Mouse (Mus musculus) kidney, adult 2 months (tissue): Measurements from ENCODE around the gene Pdgfa. TPM values are rescaled to one million over a fixed set of nuclear protein-coding genes. Genes with fewer than 3 reads are reported as not detected.

Source experiments
- DNase-seq: peaks from one replicate; pipeline ENCODE4 v3.0.0; 2021
- H3K27ac ChIP-seq: fragments of 200-500 bp; 2 replicates; pipeline ENCODE4 v1.5.1; 2012; ENCODE audit warnings: low read depth, low read length, control low read depth, inconsistent platforms; ENCODE audit not compliant: insufficient read depth
- H3K27me3 ChIP-seq: fragments of 200-500 bp; replicated peaks from 2 replicates; pipeline ENCODE4 v1.6.1; 2012; ENCODE audit warnings: mild to moderate bottlenecking, moderate library complexity, low read length, inconsistent platforms; ENCODE audit not compliant: control insufficient read depth, insufficient read depth
- H3K36me3 ChIP-seq: fragments of 200-500 bp; 2 replicates; pipeline ENCODE4 v1.6.1; 2012; ENCODE audit warnings: mild to moderate bottlenecking, moderate library complexity, low read length, inconsistent platforms; ENCODE audit not compliant: control insufficient read depth, insufficient read depth
- H3K4me1 ChIP-seq: fragments of 200-500 bp; 2 replicates; pipeline ENCODE4 v1.6.1; 2011; ENCODE audit warnings: low read length; ENCODE audit not compliant: control insufficient read depth, insufficient read depth
- H3K4me3 ChIP-seq: fragments of 200-500 bp; 2 replicates; pipeline ENCODE4 v1.5.1; 2011; ENCODE audit warnings: mild to moderate bottlenecking, low read depth, low read length, control low read depth; ENCODE audit not compliant: insufficient read depth
- CTCF ChIP-seq: fragments of 200-500 bp; conservative IDR thresholded peaks from 2 replicates; pipeline ENCODE4 v1.5.1; 2011; ENCODE audit warnings: low read depth, mild to moderate bottlenecking, control low read depth, low read length, moderate library complexity, mixed read lengths; ENCODE audit not compliant: insufficient read depth, insufficient read length
- POLR2A ChIP-seq: fragments of 200-500 bp; IDR thresholded peaks from one replicate; pipeline ENCODE4 v1.6.1; 2011; ENCODE audit warnings: low read depth, low read length, control low read depth
- WGBS: fragments of 180-500 bp; shearing (Covaris S2); methylation state at CpG from one replicate; pipeline ENCODE4 v1.1.7; 2018; 5-methylcytosine and 5-hydroxymethylcytosine counted together
- polyA plus RNA-seq: library from polyadenylated mRNA; depleted of rRNA; stranded (reverse); fragments of >200 nt; gene quantifications from 2 replicates; pipeline ENCODE4 v1.2.3, GENCODE M21; 2012

Gene Pdgfa
- polyA plus RNA-seq, 1 experiment, result 12.0 TPM

DNA sequence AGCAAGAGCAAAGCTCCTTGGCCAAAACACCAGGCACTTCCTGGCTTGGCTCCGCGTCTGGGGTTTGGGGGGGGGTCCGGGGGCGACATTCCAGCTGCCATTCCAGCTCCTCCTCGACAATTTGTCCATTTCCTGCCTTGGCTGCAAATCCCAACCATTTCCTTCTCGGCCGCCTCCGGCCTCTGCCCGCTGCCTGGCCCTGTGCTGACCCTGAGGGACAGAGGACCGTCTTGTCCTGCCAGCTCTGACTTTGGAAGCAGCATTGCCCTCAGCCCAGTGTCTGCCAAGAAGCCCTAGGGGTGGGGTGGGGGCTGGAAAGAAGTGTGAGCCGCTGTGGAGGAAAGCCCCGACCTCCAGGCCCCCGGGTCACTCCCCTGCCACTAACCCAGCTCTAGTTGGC, 44.2 kb downstream of the Pdgfa start:
- Histone ChIP-seq H3K27ac (no peak overlapping the region), H3K4me1 (no peaks in the 10 kb centered on the region)
- DNase-seq, result peak; percentile 78

DNA sequence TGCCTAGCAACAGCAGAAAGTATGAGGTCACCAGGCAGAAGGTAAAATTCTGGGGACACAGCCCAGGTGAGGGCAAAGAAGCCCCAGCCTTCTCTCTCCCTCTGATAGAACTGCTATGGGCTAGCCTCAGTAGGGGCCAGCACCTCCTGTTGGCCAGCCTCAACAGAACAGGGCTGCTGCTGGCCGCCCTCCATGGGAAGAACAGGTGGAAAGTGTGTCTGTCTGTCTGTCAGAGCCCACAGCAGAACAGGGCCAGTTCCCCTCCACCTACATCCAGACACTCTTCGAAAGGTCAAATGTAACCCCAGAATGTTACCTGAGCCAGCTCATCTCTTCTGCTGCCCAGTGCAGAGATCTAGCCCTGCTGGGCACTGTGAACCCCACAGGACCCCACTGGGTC, 45.9 kb downstream of the Pdgfa start:
- no peak for DNase-seq
- TF ChIP-seq CTCF, result no peak
- no peak for TF ChIP-seq POLR2A
- 100% methylated on average over 2 of the region's 2 CpGs for WGBS
- no peaks in the 10 kb centered on the region for H3K36me3 ChIP-seq
- no peak overlapping the region for H3K27ac ChIP-seq
- H3K4me1 ChIP-seq, result 0 out of 2 replicates have a peak, but pooled peaks cover 4% of the 10 kb centered on the region
- no peak overlapping the region for H3K4me3 ChIP-seq
- H3K27me3 ChIP-seq, result no peaks in the 10 kb centered on the region

More for the DNA sequence above, 44.2 kb downstream of the Pdgfa start:
- Histone ChIP-seq H3K36me3 (no peaks in the 10 kb centered on the region), H3K27me3 (no peaks in the 10 kb centered on the region), H3K4me3 (no peak overlapping the region)
- 45% methylated on average over 13 of the region's 13 CpGs for WGBS
- no peak for TF ChIP-seq CTCF
- no peak for TF ChIP-seq POLR2A

DNA sequence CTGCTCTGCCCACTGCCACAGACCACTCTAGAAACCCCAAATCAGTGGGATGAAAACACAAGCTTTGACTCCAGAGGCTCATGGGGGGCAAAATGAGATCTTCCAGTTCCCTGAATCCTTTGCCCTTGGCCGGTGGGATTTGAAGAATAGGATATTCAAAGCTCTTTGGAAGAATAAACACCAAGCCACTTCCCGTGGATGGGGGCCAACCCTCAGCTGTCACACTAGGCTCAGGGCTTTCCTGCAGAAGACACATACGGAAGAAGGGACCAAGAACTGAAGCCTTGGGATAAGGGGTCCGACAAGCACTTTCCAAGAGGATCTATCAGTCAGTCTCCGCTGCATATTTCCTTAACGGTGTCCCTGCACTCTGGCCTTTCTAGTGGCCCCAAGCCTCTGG, 48.0 kb downstream of the Pdgfa start:
- TF ChIP-seq CTCF (no peak), POLR2A (no peak)
- Histone ChIP-seq H3K27me3 (no peaks in the 10 kb centered on the region), H3K4me1 (0 out of 2 replicates have a peak, but pooled peaks cover 4% of the 10 kb centered on the region), H3K4me3 (no peak overlapping the region), H3K27ac (no peak overlapping the region), H3K36me3 (no peaks in the 10 kb centered on the region)
- WGBS, result 69% methylated on average over 6 of the region's 6 CpGs
- DNase-seq, result no peak

DNA sequence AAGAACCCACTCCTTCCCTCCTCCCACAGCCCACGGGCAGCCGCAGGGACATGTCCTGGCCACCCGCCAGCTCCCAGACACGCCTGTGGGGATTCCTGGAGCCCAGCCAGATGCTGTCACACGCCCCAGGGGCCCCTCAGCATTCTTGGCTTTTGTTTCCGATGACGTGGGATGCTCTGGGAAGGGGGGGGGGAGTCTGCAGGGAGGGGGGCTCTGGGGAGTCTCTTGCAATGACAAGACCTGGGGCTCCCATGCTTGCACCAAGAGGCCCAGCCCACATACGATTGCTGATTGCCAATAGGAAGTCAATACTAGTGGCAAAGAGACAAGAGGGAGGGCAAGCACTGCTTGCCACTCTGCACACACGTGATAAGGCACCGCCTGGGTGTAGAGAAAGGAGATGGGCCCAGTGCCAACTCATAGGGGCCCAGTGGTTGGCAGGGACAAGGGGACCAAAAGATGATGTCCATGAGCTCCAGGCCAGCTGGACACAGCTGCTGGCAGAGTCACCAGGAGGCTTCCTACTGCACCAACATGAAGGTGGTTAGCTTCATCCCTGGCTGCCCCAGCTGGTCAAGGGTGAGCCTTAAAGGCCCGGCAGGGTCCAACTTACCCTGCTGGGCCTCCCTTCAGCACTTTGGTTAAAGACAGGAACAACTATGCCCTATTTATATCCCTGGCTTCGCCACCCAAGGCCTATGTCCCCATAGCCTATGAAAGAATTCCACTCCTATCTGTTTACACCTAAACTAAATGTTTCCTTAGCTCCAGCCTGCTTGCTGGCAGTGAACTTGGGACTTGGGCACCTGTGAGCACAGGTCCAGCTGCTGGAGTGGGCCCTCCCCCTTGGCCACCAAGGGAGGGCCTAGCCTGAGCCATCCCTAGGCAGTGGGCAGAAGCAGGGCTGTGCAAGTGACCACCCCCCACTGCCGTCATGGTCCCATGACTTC, 48.9 kb downstream of the Pdgfa start:
- H3K4me3 ChIP-seq, result no peak overlapping the region
- 0 out of 2 replicates have a peak, but pooled peaks cover 4% of the 10 kb centered on the region for H3K4me1 ChIP-seq
- 27% methylated on average over 13 of the region's 13 CpGs for WGBS
- H3K36me3 ChIP-seq, result no peaks in the 10 kb centered on the region
- no peak overlapping the region for H3K27ac ChIP-seq
- TF ChIP-seq POLR2A, result no peak
- no peak for TF ChIP-seq CTCF
- no peaks in the 10 kb centered on the region for H3K27me3 ChIP-seq
- DNase-seq, result peak; percentile 69

DNA sequence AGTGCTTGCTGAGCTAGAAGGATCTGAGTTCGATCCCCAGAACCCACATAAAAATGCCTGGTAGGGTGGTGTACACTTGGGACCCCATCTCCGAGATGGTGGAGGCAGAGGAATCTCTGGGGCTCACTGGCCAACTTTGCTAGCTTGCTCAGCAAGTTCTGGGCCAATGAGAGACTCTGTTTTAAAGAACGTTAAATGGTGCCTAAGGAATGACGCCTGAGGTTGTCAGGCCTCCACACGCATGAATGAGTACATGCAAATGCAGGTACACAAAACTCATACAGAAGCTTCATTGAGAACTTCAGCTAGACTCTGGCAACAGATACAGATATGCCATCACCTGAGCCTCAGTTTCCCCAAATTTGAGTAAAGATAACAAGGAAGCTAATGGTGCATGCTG, 49.7 kb downstream of the Pdgfa start:
- Histone ChIP-seq H3K27me3 (no peaks in the 10 kb centered on the region), H3K4me1 (0 out of 2 replicates have a peak, but pooled peaks cover 4% of the 10 kb centered on the region), H3K4me3 (no peak overlapping the region), H3K36me3 (no peaks in the 10 kb centered on the region), H3K27ac (no peak overlapping the region)
- 73% methylated on average over 5 of the region's 5 CpGs for WGBS
- no peak for DNase-seq
- no peak for TF ChIP-seq POLR2A
- no peak for TF ChIP-seq CTCF

DNA sequence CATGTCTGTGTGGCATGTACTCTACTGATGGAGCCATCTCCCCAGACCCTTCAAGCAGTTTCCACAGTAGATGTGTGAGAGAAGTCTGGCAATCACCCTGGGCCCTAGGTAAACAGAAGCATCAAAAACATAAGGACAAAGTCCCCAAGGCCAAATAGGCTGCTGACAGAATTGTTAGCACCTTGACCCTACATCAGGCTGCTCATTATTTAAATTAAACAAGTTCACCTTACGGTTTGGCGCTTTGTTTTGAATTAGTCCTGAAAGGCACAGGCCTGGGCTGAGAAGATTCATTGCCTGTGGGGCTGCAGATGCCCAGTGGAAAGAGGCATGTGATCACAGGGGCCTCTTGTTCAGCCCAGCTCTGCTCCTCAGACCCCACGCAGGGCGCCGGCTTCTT, 50.2 kb downstream of the Pdgfa start:
- H3K4me3 ChIP-seq, result no peak overlapping the region
- H3K4me1 ChIP-seq, result 0 out of 2 replicates have a peak, but pooled peaks cover 4% of the 10 kb centered on the region
- DNase-seq, result no peak
- H3K27ac ChIP-seq, result no peak overlapping the region
- 88% methylated on average over 5 of the region's 5 CpGs for WGBS
- no peaks in the 10 kb centered on the region for H3K36me3 ChIP-seq
- TF ChIP-seq POLR2A (no peak), CTCF (no peak)
- no peaks in the 10 kb centered on the region for H3K27me3 ChIP-seq

DNA sequence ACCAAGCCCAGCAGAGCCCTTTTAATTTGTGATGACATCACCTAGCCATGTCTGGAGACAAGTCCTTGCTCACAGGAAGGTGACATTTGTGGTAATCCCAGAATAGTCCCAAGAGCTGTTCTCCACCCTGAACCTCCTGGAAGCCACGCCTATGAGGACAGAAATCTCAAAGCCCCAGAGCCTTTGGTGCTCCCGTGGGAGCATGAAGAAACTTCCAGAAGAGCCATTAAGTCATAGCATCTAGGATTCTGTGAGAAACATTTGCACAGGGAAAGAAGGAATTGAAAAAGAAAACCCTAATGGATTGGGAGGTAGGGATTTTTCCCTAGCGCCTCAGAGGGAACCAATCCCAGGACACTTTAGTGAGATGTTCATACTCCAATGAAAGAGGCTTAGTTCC, 52.2 kb downstream of the Pdgfa start:
- Histone ChIP-seq H3K36me3 (no peaks in the 10 kb centered on the region), H3K4me3 (no peak overlapping the region), H3K4me1 (0 out of 2 replicates have a peak, but pooled peaks cover 4% of the 10 kb centered on the region), H3K27me3 (no peaks in the 10 kb centered on the region), H3K27ac (no peak overlapping the region)
- 86% methylated on average over 3 of the region's 3 CpGs for WGBS
- TF ChIP-seq CTCF (no peak), POLR2A (no peak)
- no peak for DNase-seq
